Mouse (Mus musculus) urinary bladder, postnatal 25 days (tissue): ENCODE results near the gene Tkt.

ENCODE experiments used
- DNase-seq: peaks from one replicate; pipeline ENCODE4 v3.0.0; 2022; ENCODE audit warnings: low spot score

Tkt gene

DNA sequence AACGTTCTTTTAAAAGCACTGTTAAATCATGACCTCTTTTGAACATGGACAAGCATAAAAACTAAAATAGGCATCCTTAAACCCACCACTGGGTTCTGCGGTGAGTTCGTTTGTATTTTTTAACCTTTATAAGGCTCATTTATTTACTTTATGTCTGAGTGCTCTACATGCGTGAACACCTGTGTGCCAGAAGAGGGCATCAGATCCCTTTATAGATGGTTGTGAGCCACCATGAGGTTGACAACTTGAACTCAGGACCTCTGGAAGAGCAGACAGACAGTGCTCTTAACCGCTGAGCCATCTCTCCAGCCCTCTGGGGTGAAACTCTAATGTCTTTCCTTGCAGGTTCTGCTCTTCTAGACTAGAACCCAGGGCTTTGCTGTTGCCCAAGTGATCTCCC, 37.2 kb downstream of the Tkt start:
- DNase-seq: no peak

- no peak for DNase-seq
Observed at GRCm38 (mm10) chr14:30586780-30587461, 38.8 kb downstream of the Tkt start.

DNA sequence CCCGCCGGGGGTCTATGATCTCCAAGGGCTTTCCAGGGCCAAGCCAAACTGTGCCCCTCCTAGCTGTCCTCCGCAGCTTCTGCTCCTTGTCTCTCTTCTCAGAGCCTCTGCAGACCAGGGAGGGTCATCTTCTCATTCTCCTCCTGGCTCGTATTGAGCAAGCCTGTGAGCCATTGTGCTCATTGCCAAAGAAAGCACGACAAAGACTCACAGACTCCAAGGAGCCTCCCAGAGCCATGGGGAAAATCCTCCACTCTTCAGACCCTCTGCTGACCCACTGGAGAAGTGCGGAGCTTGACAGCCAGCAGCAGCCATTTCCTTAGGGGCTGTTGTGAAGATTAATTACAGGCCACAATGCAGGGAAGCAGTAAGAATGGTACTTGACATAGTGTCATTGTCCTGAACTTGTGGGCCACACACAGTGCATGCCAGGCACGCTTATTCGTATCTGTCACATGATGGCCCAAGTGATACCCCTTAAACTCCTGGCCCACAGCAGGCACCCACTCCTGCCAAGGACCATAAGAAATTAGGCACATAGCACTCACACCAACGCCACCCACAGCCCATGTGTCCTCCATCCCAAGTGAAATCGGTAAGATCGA, 42.0 kb downstream of the Tkt start:
- DNase-seq: no peak

DNA sequence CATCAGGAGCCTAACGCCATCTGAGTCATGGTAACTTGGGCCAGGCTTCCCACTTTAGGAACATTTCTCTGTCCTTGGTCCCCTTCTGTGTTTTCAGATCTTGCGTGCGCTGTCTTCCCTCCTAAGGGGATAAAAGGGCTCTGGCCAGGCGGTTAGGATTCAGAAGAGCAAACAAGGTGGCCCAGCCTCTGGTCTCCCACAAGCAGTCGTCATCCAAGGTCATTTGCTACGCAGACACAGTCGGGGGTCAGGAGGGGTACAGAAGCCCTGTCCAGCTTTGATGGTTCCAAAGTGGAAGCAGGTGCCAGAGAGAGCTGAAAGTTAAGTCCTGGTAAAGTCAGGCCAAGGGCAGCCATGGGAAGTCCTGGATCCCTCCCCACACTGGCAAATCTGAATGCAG, 42.8 kb downstream of the Tkt start:
- DNase-seq: no peak

- DNase-seq: peak; percentile 83
Observed at GRCm38 (mm10) chr14:30591417-30591816, 43.3 kb downstream of the Tkt start.

DNA sequence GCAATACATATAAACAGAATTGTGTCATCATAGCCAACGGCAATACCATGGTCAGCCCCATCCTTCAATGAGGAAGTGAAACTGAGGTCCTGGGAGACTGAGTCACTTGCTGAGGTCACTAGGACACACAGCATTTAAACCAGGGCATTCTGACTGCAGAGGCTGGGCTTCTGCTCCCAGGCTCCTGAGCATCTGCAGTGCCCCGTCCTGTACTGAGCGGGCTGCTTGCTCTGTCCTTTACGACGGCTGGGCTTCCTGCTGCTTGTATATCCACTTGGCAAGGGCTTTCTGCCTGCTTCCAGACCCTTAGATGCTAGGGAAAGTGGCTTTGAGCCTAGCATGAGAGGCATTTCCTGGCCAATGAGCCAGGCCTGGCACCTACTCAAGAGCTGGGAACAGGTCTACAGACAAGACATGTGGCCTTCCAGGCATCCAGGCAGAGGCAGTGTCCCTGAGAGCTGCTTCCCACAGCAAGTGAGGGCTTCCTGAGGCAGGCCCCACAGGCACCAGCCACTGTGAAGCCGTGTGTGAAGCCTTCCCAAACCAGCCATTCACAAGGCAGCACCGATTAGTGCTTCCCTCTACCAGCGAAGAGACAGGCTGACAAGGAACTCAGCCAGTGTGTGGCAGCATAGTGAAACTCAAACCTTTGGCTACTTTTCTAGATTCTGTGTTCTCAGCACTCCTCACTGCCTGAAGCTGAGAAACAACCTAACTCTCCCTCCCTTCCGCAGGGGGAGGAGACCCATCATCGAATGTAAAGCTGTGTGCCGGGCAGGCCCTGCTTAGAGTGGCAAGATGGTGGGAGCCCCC, 45.3 kb downstream of the Tkt start:
- no peak for DNase-seq

- DNase-seq: no peak
Observed at GRCm38 (mm10) chr14:30594092-30594695, 46.0 kb downstream of the Tkt start.

DNA sequence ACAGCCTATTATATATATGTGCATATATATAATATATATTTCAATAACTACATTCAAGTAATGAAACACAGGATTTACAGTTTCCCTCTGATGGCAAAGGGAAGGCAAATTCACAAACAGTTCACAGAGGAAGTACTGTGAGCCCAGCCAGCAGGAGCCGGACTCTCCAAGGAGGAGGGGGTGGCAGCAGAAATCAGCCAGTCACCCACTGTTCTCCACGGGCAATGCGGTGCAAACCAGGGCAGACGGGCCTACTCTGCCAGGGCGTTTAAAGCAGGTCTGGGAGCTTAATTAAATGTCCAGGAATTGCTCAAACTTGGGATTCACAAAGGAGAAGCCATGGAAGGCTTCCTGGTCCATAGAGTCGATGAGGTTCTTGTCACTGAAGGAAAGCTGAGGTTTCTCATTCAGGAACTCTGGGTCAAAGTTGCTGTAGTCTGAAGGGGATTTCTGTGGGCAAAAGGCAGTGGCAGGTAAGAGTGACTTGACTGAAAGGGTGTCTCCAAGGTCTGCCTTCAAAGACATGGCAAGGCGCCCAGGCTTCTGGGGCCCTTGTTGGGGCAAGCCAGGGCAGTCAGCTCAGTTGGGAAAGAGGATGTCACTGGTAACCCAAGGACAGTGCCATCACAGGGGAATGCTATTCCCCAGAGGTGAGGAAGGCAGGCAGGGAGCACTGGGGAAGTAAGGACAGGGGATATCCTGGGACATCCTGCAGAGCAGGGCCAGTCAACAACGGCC, 47.6 kb downstream of the Tkt start:
- DNase-seq: no peak

DNA sequence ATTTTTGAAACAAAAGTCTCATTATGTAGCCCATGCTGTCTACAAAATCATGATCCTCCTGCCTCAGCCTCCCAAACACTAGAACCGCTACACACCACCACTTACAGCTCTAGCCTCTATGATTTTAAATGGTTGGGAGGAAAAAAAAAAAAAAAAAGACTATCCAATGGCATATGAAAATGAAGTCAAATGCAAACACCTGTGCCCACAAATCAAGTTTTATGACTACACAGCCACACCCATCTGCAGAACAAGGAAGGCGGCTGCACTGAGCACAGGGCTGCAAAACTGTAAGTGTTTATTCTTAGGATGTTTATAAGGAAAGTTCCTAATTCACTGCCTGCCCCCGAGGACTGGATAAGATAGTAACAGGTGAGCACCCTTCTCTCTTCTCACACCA, 48.2 kb downstream of the Tkt start:
- no peak for DNase-seq

- DNase-seq: no peak
Observed at GRCm38 (mm10) chr14:30597142-30597541, 49.0 kb downstream of the Tkt start.

DNA sequence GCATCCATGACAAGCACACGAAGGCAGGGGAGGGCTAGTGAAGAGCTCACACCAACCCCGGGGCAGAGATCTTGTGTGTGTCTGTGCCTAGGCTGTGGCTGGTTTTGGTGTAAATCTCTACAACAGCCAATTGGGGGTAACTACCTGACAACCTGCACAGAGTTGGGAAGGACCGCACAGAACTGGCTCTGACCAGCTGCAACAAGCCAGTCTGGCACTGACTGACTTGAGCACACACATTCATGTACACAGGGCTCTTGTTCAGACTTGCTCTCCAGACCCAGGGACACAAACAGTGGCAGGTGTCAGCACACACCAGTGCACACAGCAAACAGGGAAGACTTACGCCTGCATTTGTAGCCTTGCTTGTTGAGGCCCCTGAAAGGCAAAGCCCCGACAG, 58.7 kb downstream of the Tkt start:
- DNase-seq: no peak

DNA sequence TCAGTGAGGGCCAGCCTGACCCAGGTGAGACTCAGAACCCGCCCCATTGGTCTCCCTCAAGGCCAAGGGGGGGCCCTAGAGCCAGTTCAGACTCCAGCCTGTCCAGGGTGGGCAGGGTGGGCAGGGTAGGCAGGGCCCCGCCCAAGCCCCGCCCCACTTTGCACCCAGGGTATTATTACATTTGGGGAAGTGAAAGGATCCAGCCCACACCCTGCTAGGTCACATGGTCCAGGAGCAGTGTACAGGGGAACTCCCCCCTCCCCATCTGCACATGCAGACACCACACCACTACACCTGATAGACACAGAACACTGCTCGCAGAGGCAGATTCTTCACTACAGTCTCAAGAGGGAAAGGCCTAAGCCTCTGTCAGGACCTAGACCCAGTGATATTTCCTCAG, 59.5 kb downstream of the Tkt start:
- no peak for DNase-seq

DNA sequence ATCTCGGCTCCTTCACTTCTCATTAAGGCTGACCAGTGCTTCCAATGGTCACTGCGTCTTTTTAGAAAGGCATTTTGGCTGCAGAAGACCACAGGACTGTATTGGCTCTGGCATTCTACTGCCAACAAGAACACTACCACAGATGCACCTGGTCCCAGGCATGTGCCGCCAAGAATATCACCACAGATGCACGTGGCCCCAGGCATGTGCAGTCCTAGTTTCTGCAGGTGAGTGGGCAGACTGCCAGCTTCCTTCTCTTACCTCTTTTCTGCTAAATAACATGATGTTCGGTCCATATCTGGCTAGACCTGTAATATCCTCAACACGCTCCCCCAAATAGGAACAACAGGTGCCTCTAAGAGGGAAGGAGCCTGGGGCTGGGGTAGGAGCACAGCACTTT, 60.0 kb downstream of the Tkt start:
- DNase-seq: no peak

GRCm38 (mm10) chr14:30609499-30609898, 61.3 kb downstream of the Tkt start:
- no peak for DNase-seq

GRCm38 (mm10) chr14:30610304-30610703, 62.1 kb downstream of the Tkt start:
- DNase-seq: no peak

DNA sequence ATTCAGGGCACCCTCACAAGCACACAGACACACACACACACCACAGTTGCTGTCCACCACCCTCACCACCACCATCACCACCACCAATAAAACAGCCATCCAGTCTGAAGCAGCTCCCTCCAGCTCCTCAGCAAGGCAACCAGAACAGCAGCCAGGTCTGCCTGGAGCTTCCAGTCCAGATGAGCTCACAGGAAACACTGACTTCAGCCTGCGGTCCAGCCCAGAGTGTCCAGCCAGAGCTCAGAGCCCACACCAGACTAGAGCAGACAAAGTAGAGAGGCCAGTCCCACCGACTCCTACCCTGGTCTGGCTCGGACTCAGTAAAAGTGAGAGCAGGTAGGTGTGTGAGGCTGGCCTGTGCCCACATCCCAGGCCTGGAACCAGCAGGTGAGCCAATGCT, 62.8 kb downstream of the Tkt start:
- DNase-seq: no peak

DNA sequence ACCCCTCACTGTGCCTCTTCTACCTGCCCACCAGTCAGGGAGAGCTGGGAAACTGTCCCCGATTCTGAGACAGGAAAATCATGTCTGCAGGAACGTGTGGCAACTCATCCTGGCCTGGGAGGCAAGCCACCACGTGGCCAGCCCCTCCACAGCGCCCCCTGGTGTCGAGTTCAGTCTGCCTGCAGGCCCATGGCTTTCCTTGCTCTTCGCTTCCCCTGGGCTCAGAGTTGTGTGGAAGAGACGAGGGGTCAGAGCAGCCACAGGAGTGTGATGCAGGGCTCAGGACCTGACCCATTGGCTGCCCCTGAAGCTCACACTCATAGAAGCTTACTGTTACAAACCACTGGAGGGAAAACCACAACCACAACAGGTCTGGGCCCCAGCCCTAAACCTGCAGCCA, 64.4 kb downstream of the Tkt start:
- DNase-seq: peak; percentile 94

DNA sequence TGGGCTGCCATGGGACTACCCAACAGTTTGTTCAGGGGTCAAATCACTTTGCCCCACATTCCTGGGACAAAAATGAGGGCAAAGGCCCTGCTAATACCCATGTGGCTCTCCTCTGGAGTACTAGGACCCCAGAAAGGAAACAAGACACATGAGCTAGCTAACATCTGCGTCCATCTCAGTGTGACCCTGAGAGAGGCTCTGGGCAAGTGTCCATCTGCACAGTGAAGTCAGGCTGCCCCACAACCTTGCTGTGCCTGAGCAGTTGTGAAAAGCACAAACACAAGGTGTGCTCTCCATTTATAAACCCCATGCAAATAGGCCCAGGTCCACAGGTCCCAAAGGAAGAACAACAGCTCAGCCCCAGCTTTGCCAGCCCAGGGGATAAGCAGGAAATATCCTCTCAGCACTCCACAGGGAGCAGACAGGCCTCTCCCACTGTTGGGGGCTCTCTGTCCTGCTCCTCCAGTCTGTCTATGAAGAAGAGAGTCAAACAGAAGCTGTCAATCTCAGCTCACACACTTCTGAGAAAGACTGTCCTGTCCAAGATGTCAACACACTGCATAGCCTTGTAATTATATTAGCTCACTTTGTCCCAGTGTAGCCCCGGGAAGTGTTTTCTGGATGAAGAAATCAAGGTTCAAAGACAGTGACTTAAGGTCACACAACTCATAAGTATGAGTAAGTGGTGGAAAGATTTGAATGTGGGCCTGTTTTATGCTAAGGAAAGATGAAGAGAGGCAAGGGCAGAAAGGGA, 65.0 kb downstream of the Tkt start:
- no peak for DNase-seq

GRCm38 (mm10) chr14:30616751-30617150, 68.6 kb downstream of the Tkt start:
- DNase-seq: no peak

DNA sequence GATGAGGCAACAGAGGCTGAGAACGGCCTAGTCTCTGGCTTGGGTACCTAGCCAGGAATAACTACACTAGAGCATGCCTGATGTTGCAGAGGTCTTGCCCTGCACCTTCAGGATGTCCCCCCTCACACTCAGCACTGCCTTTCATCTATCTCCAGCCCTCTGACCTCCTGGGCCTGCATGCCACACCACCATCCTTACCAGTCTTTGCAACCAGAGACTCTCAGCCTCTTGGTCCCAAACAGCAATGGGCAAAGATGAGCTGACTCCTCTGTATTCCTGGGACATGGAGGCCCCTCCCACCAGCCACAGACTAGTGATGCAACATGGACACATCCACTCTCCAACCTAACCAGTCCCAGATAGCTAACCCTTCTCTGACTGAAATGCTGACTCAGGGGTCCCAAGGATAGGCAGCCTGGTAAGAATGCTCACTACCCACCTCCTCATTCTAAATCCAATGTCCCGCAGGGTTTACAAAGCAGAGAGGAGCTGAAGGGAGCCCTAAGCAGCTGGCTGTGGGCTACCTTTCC, 70.7 kb downstream of the Tkt start:
- no peak for DNase-seq

- DNase-seq: no peak
Observed at GRCm38 (mm10) chr14:30619982-30620578, 71.9 kb downstream of the Tkt start.
